7 mouse cellular contexts compared by ENCODE assay signal in genomic region chr19:3684957-3685580, GRCm38 (mm10). TPM values are rescaled to one million over a fixed set of nuclear protein-coding genes. Genes with fewer than 3 reads are reported as not detected.
DNase-seq lines count a peak whose midpoint lies in the region; TF ChIP-seq lines count a peak whose summit lies in the region.

No protein-coding gene starts in this region.

- H3K27ac ChIP-seq in ES-E14 (ENCODE audit: insufficient read depth, low read depth, low read length, poor library complexity, severe bottlenecking) = no peak overlapping the region
- H3K27ac ChIP-seq in hindbrain, embryonic 10.5 days = peak overlapping the region; percentile 95

- TF ChIP-seq CTCF in brain, embryonic 14.5 days (IDR thresholded peaks at IDR 0.05; ENCODE audit: borderline replicate concordance, extremely low read depth, insufficient read depth, insufficient read length) = no peak

- no peaks in the 10 kb centered on the region for H3K36me3 ChIP-seq in ES-E14 (ENCODE audit: control insufficient read depth, insufficient read depth, low read length, poor library complexity, severe bottlenecking)
- no peaks in the 10 kb centered on the region for H3K36me3 ChIP-seq in hindbrain, embryonic 10.5 days

- no peak for DNase-seq in ES-E14 (ENCODE audit: low read depth, low spot score)
- DNase-seq in brain, embryonic 14.5 days (ENCODE audit: low read depth) = peak; percentile 33
- peak; percentile 38 for DNase-seq in hindbrain, embryonic 10.5 days (ENCODE audit: low spot score)
- DNase-seq in lung, postnatal 10 days = peak; percentile 49
- DNase-seq in right cerebral cortex, postnatal 10 days (ENCODE audit: low spot score in 2 of 2) = no peak
- no peak for DNase-seq in layer of hippocampus, postnatal 25 days (ENCODE audit: extremely low spot score in 1 of 2, low spot score in 1 of 2)
- DNase-seq in gastrocnemius, postnatal 14 days = no peak

- H3K4me3 ChIP-seq in ES-E14 (ENCODE audit: insufficient read depth in 1 of 2, low read depth in 1 of 2, low read length in 2 of 2, poor library complexity in 1 of 2, severe bottlenecking in 1 of 2) = peak overlapping the region; percentile 87 to 92
- peak overlapping the region; percentile 87 for H3K4me3 ChIP-seq in hindbrain, embryonic 10.5 days

- WGBS in hindbrain, embryonic 10.5 days = 12% methylated on average over 11 of the region's 11 CpGs

- in situ Hi-C loops in ES-E14 (cut with MboI; ENCODE audit: low sequenced_read_pairs in 2 of 2, unreplicated experiment in 2 of 2) = no loop called here

- peak overlapping the region; percentile 85; the same call in 1 of the 2 replicates for H3K9ac ChIP-seq in ES-E14 (ENCODE audit: insufficient read depth, low read depth, low read length, poor library complexity, severe bottlenecking)

- intact Hi-C loops in gastrocnemius, postnatal 14 days (cut with DNase I; ENCODE audit: low total_unique reads) = no loop called here

- no peak for TF ChIP-seq POLR2A in brain, embryonic 14.5 days (IDR thresholded peaks at IDR 0.05; ENCODE audit: borderline replicate concordance, extremely low read depth, insufficient read depth, insufficient read length, poor library complexity, severe bottlenecking)

- H3K9me3 ChIP-seq in ES-E14 (ENCODE audit: control insufficient read depth, insufficient read depth, low read depth, low read length) = no peaks in the 10 kb centered on the region
- no peaks in the 10 kb centered on the region for H3K9me3 ChIP-seq in hindbrain, embryonic 10.5 days

- peaks cover 5 to 30% of the 10 kb centered on the region in 2 experiments for H3K4me1 ChIP-seq in ES-E14 (ENCODE audit: control insufficient read depth in 2 of 2, insufficient read depth in 2 of 2, low read length in 2 of 2, poor library complexity in 1 of 2)
- H3K4me1 ChIP-seq in hindbrain, embryonic 10.5 days (replicated peaks) = peaks cover 58% of the 10 kb centered on the region

- peaks cover 12% of the 10 kb centered on the region for H3K27me3 ChIP-seq in hindbrain, embryonic 10.5 days (ENCODE audit: insufficient read depth, poor library complexity, severe bottlenecking)

TF ChIP-seq in ES-E14, 5 proteins besides CTCF, POLR2A, EP300 and RAD21:
- TF ChIP-seq CHD2 (IDR thresholded peaks at IDR 0.05; ENCODE audit: low read depth, low read length) = no peak
- no peak for TF ChIP-seq HCFC1 (IDR thresholded peaks at IDR 0.05; ENCODE audit: borderline replicate concordance, insufficient read depth, low read length)
- no peak for TF ChIP-seq ZC3H11A (IDR thresholded peaks at IDR 0.05; ENCODE audit: borderline replicate concordance, low read depth, low read length)

RNA-seq across cellular contexts. Expression of gene Lrp5, which starts 1.3 kb away (rescaled TPM):
- total RNA-seq in ES-E14 (2012; rRNA removed) = 46.1 and 97.3 TPM in 2 replicates
- polyA plus RNA-seq in brain, embryonic 14.5 days (2012; rRNA removed) = 4.8 and 10.7 TPM in 2 replicates
- polyA plus RNA-seq in hindbrain, embryonic 10.5 days (2016; fragmentation: Nextera tagmentation; extraction: Ambion mirVana) = 3.1 and 3.5 TPM in 2 replicates
- 10 to 100 TPM; 10.3 to 10.9 TPM for total RNA-seq in layer of hippocampus, postnatal 25 days (2021)
- 10 to 100 TPM; 33.0 to 39.3 TPM for total RNA-seq in gastrocnemius, postnatal 14 days (2021)

RNA-seq across cellular contexts. Expression of gene 1810055G02Rik, which starts 23.0 kb away (rescaled TPM):
- 31.4 and 39.6 TPM in 2 replicates for total RNA-seq in ES-E14 (2012; rRNA removed)
- 48.5 and 50.3 TPM in 2 replicates for polyA plus RNA-seq in brain, embryonic 14.5 days (2012; rRNA removed)
- polyA plus RNA-seq in hindbrain, embryonic 10.5 days (2016; fragmentation: Nextera tagmentation; extraction: Ambion mirVana) = 45.7 and 46.9 TPM in 2 replicates
- 10 to 100 TPM; 28.3 to 28.6 TPM for total RNA-seq in layer of hippocampus, postnatal 25 days (2021)
- total RNA-seq in gastrocnemius, postnatal 14 days (2021) = 10 to 100 TPM in 1 of 2 experiments, 1 to 10 TPM in 1; 9.7 to 15.9 TPM

Comparison
In these comparisons a context has a peak if more than half of its experiments do, and no peak if none do; other contexts are left out.
1. DNase-seq: peak in brain, embryonic 14.5 days (single experiment), hindbrain, embryonic 10.5 days (single experiment) and lung, postnatal 10 days (single experiment); none in ES-E14 (single experiment), right cerebral cortex, postnatal 10 days (0 of 2), layer of hippocampus, postnatal 25 days (0 of 2) and gastrocnemius, postnatal 14 days (single experiment).